Mouse (Mus musculus) liver, adult 2 months (tissue): ENCODE data around the gene Mpped1. TPM values are rescaled to one million over a fixed set of nuclear protein-coding genes. Genes with fewer than 3 reads are reported as not detected.
A peak's percentile ranks its signal among the peaks of the same experiment; 100 is the strongest.

ENCODE experiments used
- DNase-seq: peaks from one replicate; pipeline ENCODE4 v3.0.0-alpha.2; 2011; ENCODE audit warnings: low read depth, low spot score; ENCODE audit errors: extremely low read depth
- H3K27ac ChIP-seq: fragments of 200-500 bp; replicated peaks from 2 replicates; pipeline ENCODE4 v1.5.1; 2012; ENCODE audit warnings: low read depth, mild to moderate bottlenecking, control low read depth, inconsistent platforms, low read length; ENCODE audit not compliant: insufficient read depth
- H3K27me3 ChIP-seq: fragments of 200-500 bp; 2 replicates; pipeline ENCODE4 v1.6.1; 2012; ENCODE audit warnings: mild to moderate bottlenecking, moderate library complexity, low read length, inconsistent platforms; ENCODE audit not compliant: control insufficient read depth, insufficient read depth
- H3K36me3 ChIP-seq: fragments of 200-500 bp; 2 replicates; pipeline ENCODE4 v1.6.1; 2012; ENCODE audit warnings: low read length, inconsistent platforms; ENCODE audit not compliant: control insufficient read depth, insufficient read depth
- H3K4me1 ChIP-seq: fragments of 200-500 bp; 2 replicates; pipeline ENCODE4 v1.6.1; 2011; ENCODE audit warnings: low read length; ENCODE audit not compliant: control insufficient read depth, insufficient read depth
- H3K4me3 ChIP-seq: fragments of 200-500 bp; 2 replicates; pipeline ENCODE4 v1.5.1; 2011; ENCODE audit warnings: low read depth, mild to moderate bottlenecking, control low read depth, low read length, moderate library complexity; ENCODE audit not compliant: insufficient read depth
- H3K79me2 ChIP-seq: fragments of 200-500 bp; 2 replicates; pipeline ENCODE4 v1.6.1; 2012; ENCODE audit warnings: inconsistent platforms, mild to moderate bottlenecking, low read length, moderate library complexity; ENCODE audit not compliant: control insufficient read depth, insufficient read depth
- H3K9ac ChIP-seq: fragments of 200-500 bp; 2 replicates; pipeline ENCODE4 v1.6.1; 2012; ENCODE audit warnings: low read depth, mild to moderate bottlenecking, control low read depth, inconsistent platforms, low read length
- CTCF ChIP-seq: fragments of 200-500 bp; IDR thresholded peaks from 2 replicates; pipeline ENCODE4 v1.5.1; 2011; ENCODE audit warnings: low read depth, low read length, control low read depth
- POLR2A ChIP-seq: fragments of 200-500 bp; IDR thresholded peaks from 2 replicates; pipeline ENCODE4 v1.6.1; 2011; ENCODE audit warnings: low read length, control low read depth; ENCODE audit not compliant: insufficient read depth; ENCODE audit errors: extremely low read depth
- WGBS: fragments of 180-500 bp; shearing (Covaris S2); methylation state at CpG from one replicate; pipeline ENCODE4 v1.1.7; 2018; 5-methylcytosine and 5-hydroxymethylcytosine counted together
- polyA plus RNA-seq: library from polyadenylated mRNA; depleted of rRNA; stranded (reverse); fragments of >200 nt; gene quantifications from 2 replicates; pipeline ENCODE4 v1.2.3, GENCODE M21; 2012
- total RNA-seq: library from RNA; depleted of rRNA; stranded (reverse); fragments of >200 nt; gene quantifications from 2 replicates; pipeline ENCODE4 v1.2.3, GENCODE M21; 2014

Mpped1 gene
- total and polyA plus RNA-seq, 2 experiments = 0.13 TPM; not detected in 1

DNA sequence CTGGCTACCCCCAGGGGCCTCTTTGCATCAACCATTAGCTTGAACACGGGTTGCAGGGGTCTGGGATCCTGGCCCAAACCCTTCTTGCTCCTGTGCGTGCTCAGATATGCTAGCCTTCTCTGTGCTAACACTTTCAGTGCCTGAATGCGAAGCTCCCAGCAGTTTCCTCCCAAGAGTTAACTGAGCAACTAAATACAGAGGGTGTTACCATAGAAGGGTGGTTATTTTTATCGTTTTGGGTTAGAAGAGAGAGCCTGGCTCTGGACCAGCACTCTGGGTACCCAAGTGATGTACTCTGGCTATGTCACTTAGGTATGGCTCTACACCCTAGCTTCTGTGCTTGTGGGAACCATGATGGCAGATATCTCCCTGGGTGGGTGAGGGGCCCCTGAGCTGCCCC lies 68.2 kb downstream of the Mpped1 start:
- no peaks in the 10 kb centered on the region for H3K4me1 ChIP-seq
- no peak overlapping the region for H3K27ac ChIP-seq
- H3K27me3 ChIP-seq = no peaks in the 10 kb centered on the region
- no peak overlapping the region for H3K4me3 ChIP-seq
- H3K36me3 ChIP-seq = no peaks in the 10 kb centered on the region
- no peak overlapping the region for H3K9ac ChIP-seq
- no peak for DNase-seq
- TF ChIP-seq POLR2A (no peak), CTCF (no peak)
- no peaks in the 10 kb centered on the region for H3K79me2 ChIP-seq
- WGBS = 65% methylated on average over 4 of the region's 4 CpGs

DNA sequence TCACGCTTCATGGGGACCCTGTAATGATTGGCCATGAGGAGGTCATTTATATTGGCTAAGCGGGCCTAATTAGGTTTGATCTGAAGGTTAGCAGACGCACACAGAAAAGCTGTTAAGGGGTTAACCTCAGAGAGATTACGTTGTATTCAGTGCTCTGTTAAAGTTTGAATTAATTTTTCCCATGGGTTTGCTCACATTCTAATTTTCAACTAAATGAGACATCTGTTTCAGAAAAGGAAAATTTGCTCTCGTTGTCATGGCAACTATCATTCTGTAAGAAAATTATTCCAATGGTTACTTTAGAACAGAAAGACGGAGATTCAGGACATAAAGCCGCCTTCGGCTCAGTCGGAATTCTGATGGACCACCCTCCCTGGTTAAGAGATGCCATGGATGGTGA lies 68.9 kb downstream of the Mpped1 start:
- 80% methylated on average over 9 of the region's 9 CpGs for WGBS
- H3K36me3 ChIP-seq = no peaks in the 10 kb centered on the region

DNA sequence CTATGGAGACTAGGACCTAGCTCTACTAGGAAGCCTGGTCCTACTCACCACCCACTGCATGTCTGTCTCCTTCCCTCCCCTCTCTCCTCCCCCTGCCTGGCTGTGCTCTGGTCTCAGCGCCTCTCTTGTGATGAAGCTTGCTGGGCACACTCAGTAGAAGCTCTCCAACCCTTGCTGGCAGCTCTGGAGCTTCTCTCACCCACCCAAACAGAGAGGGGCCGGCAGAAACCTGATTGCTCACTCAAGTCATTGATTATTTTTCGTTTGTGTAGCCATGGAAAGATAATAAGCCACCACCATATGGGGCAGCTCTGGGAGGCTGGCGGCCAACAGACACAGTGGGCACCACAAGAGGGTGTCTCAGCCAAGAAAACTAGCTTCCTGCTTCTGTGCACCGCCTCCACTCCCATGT lies 74.1 kb downstream of the Mpped1 start:
- WGBS = 38% methylated on average over 5 of the region's 5 CpGs
- H3K79me2 ChIP-seq = no peaks in the 10 kb centered on the region
- no peak overlapping the region for H3K27ac ChIP-seq
- no peak overlapping the region for H3K9ac ChIP-seq
- H3K4me3 ChIP-seq = no peak overlapping the region
- DNase-seq = no peak
- no peaks in the 10 kb centered on the region for H3K36me3 ChIP-seq
- TF ChIP-seq CTCF (no peak), POLR2A (no peak)
- 0 out of 2 replicates have a peak, but pooled peaks cover 3% of the 10 kb centered on the region for H3K27me3 ChIP-seq
- no peaks in the 10 kb centered on the region for H3K4me1 ChIP-seq

More for the DNA sequence above, 68.9 kb downstream of the Mpped1 start:
- Histone ChIP-seq H3K4me1 (no peaks in the 10 kb centered on the region), H3K27ac (no peak overlapping the region), H3K79me2 (no peaks in the 10 kb centered on the region), H3K4me3 (no peak overlapping the region), H3K9ac (no peak overlapping the region), H3K27me3 (no peaks in the 10 kb centered on the region)
- DNase-seq = no peak
- TF ChIP-seq POLR2A = no peak
- TF ChIP-seq CTCF = no peak

DNA sequence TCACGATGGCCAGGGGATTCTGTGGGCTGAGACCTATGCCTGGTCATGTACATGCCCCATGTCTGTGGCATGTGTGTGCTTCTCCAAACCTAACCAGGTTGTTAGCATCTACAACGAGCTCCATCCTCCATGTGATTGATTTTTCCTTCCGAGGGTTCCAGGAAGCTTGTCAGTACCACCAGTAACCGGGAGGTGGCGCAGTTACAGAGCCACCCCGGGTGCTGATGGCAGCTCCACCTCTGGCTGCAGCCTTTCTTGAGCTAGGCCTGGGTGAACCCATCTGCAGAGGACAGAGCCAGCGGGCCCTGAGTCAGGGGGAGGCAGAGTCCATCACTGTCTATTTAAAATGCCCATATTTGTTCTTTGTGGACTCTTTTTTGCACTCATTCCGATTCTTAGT lies 77.9 kb downstream of the Mpped1 start:
- no peak overlapping the region for H3K9ac ChIP-seq
- H3K27me3 ChIP-seq = 0 out of 2 replicates have a peak, but pooled peaks cover 3% of the 10 kb centered on the region
- no peak overlapping the region for H3K27ac ChIP-seq
- 13% methylated on average over 8 of the region's 8 CpGs for WGBS
- peak; percentile 4 for DNase-seq
- no peak overlapping the region for H3K4me3 ChIP-seq
- H3K36me3 ChIP-seq = no peaks in the 10 kb centered on the region
- TF ChIP-seq CTCF (peak; percentile 89), POLR2A (no peak)
- no peaks in the 10 kb centered on the region for H3K79me2 ChIP-seq
- H3K4me1 ChIP-seq = no peaks in the 10 kb centered on the region

DNA sequence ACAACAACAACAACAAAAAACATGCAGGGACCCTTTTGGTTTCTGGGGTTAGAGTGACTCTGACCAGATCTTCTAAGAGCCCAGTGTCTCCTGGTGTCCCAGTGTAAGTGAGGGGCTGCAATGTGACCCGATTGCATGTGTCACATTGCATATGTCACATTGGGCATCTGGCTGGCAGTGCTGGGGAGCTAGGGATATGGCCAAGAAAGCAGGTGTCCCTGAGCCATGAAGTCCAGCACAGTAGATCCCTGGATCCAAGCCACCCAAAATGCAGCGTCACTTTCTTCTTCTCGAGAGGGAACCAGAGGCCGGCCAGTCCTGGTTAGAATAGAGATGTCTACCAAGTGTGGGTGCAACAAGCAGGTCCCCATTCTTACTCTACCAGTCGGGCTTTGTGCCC lies 86.4 kb downstream of the Mpped1 start:
- 86% methylated on average over 5 of the region's 5 CpGs for WGBS
- no peak for TF ChIP-seq POLR2A
- H3K79me2 ChIP-seq = no peaks in the 10 kb centered on the region
- DNase-seq = no peak
- no peaks in the 10 kb centered on the region for H3K27me3 ChIP-seq
- no peaks in the 10 kb centered on the region for H3K4me1 ChIP-seq
- H3K4me3 ChIP-seq = no peak overlapping the region
- H3K9ac ChIP-seq = no peak overlapping the region
- H3K27ac ChIP-seq = no peak overlapping the region
- H3K36me3 ChIP-seq = no peaks in the 10 kb centered on the region

DNA sequence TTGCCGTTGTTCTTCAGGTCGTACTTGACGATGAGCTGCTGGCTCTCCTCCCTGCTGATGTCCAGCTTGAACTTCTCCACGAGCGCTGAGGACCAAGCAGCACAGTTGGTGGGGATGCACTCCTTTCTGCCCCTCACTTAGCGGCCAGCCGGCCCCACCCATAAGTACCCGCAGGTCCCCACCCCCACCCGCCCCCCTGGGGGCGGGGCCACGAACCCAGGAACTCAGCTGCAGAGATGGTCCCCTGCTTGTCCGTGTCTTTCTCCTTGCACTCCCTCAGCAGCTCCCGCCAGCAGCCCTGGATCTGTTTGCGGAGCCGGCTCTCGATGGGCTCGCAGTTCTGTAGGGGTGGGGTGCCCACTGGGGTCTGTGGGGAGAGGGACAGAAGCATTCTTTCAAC lies 91.7 kb downstream of the Mpped1 start:
- H3K27ac ChIP-seq = no peak overlapping the region
- 8% methylated on average over 17 of the region's 17 CpGs for WGBS
- DNase-seq = no peak
- TF ChIP-seq CTCF (no peak), POLR2A (no peak)
- no peaks in the 10 kb centered on the region for H3K27me3 ChIP-seq
- no peaks in the 10 kb centered on the region for H3K4me1 ChIP-seq
- H3K9ac ChIP-seq = no peak overlapping the region
- no peak overlapping the region for H3K4me3 ChIP-seq
- no peaks in the 10 kb centered on the region for H3K79me2 ChIP-seq
- no peaks in the 10 kb centered on the region for H3K36me3 ChIP-seq
